Mouse (Mus musculus): ENCODE data around the gene Med27.

The Med27 gene

GRCm38 (mm10) chr2:29436376-29436775 is 89.8 kb downstream of the Med27 start:
- CTCF ChIA-PET, result no interaction called here

- CTCF ChIA-PET, result no interaction called here
Measured at GRCm38 (mm10) chr2:29437111-29437510, 90.5 kb downstream of the Med27 start.

- CTCF ChIA-PET, result no interaction called here
Measured at GRCm38 (mm10) chr2:29437861-29438529, 91.4 kb downstream of the Med27 start.

- CTCF ChIA-PET, result no interaction called here
Measured at GRCm38 (mm10) chr2:29438530-29438862, 91.9 kb downstream of the Med27 start.

- CTCF ChIA-PET, result no interaction called here
Measured at GRCm38 (mm10) chr2:29438986-29439385, 92.4 kb downstream of the Med27 start.

- CTCF ChIA-PET, result no interaction called here
Measured at GRCm38 (mm10) chr2:29439396-29439795, 92.8 kb downstream of the Med27 start.

- CTCF ChIA-PET, result no interaction called here
Measured at GRCm38 (mm10) chr2:29439857-29440502, 93.4 kb downstream of the Med27 start.

GRCm38 (mm10) chr2:29442275-29442674 is 95.7 kb downstream of the Med27 start:
- CTCF ChIA-PET, result no interaction called here

GRCm38 (mm10) chr2:29443626-29444217 is 97.1 kb downstream of the Med27 start:
- CTCF ChIA-PET, result no interaction called here

GRCm38 (mm10) chr2:29448476-29449002 is 101.9 kb downstream of the Med27 start:
- CTCF ChIA-PET, result no interaction called here

GRCm38 (mm10) chr2:29451368-29451999 is 104.9 kb downstream of the Med27 start:
- CTCF ChIA-PET, result no interaction called here

- CTCF ChIA-PET, result interaction anchor here (0.6 kb wide), 1 partner anchor 517 kb away, joined by 3 read pairs; no protein-coding TSS in a partner anchor
Measured at GRCm38 (mm10) chr2:29453376-29453775, 106.8 kb downstream of the Med27 start.

- CTCF ChIA-PET, result no interaction called here
Measured at GRCm38 (mm10) chr2:29456631-29457320, 110.2 kb downstream of the Med27 start.

- CTCF ChIA-PET, result interaction anchor here (0.6 to 0.7 kb wide), 2 partner anchors 96 to 263 kb away, joined by 3 to 5 read pairs; no protein-coding TSS in a partner anchor
Measured at GRCm38 (mm10) chr2:29457677-29458076, 111.1 kb downstream of the Med27 start.

GRCm38 (mm10) chr2:29458346-29458950 is 111.8 kb downstream of the Med27 start:
- CTCF ChIA-PET, result interaction anchor here (0.6 kb wide), 1 partner anchor 96 kb away, joined by 5 read pairs; no protein-coding TSS in a partner anchor

- CTCF ChIA-PET, result no interaction called here
Measured at GRCm38 (mm10) chr2:29459648-29460047, 113.0 kb downstream of the Med27 start.

- CTCF ChIA-PET, result no interaction called here
Measured at GRCm38 (mm10) chr2:29461841-29462240, 115.2 kb downstream of the Med27 start.

- CTCF ChIA-PET, result no interaction called here
Measured at GRCm38 (mm10) chr2:29463039-29463585, 116.5 kb downstream of the Med27 start.

GRCm38 (mm10) chr2:29464851-29465648 is 118.4 kb downstream of the Med27 start:
- CTCF ChIA-PET, result interaction anchor here (0.6 kb wide), 1 partner anchor 282 kb away, joined by 6 read pairs; no protein-coding TSS in a partner anchor

GRCm38 (mm10) chr2:29465649-29466137 is 119.1 kb downstream of the Med27 start:
- CTCF ChIA-PET, result interaction anchor here (0.6 kb wide), 1 partner anchor 282 kb away, joined by 6 read pairs; no protein-coding TSS in a partner anchor

Data from spleen, embryonic (tissue).